Mouse (Mus musculus) erythroblast, embryonic 14.5 days (primary cell): Measurements from ENCODE around the gene Papola. TPM values are rescaled to one million over a fixed set of nuclear protein-coding genes. Genes with fewer than 3 reads are reported as not detected.
"Not testable (repeated sequence)": the region's sequence is repeated elsewhere in the genome, so short reads cannot be mapped to it uniquely, and the experiment has no call there.

Experiments
- H3K27me3 ChIP-seq: 2 replicates; pipeline ENCODE4 v1.6.1; 2012; ENCODE audit warnings: inconsistent platforms; ENCODE audit not compliant: control insufficient read depth
- H3K36me3 ChIP-seq: 2 replicates; pipeline ENCODE4 v1.6.1; 2012; ENCODE audit warnings: mild to moderate bottlenecking, inconsistent platforms; ENCODE audit not compliant: control insufficient read depth
- H3K4me1 ChIP-seq: 2 replicates; pipeline ENCODE4 v1.6.1; 2012; ENCODE audit warnings: inconsistent platforms; ENCODE audit not compliant: control insufficient read depth
- H3K4me3 ChIP-seq: replicated peaks from 2 replicates; pipeline ENCODE3; 2012; ENCODE audit warnings: moderate library complexity, mild to moderate bottlenecking, inconsistent platforms
- H3K9me3 ChIP-seq: 2 replicates; pipeline ENCODE4 v1.6.1; 2012; ENCODE audit warnings: low read length, inconsistent platforms, mixed read lengths; ENCODE audit not compliant: control insufficient read depth
- GATA1 ChIP-seq: IDR thresholded peaks from 2 replicates; pipeline ENCODE4 v1.6.1; 2012; ENCODE audit warnings: low read length, inconsistent platforms, mixed read lengths
- TAL1 ChIP-seq: IDR thresholded peaks from 3 replicates; pipeline ENCODE4 v1.6.1; 2012; ENCODE audit warnings: low read length, inconsistent platforms, mixed read lengths
- polyA plus RNA-seq: library from polyadenylated mRNA; stranded (reverse); fragments of >175 nt; gene quantifications from 2 replicates; pipeline ENCODE4 v1.2.3, GENCODE M21; 2012

Papola gene
- polyA plus RNA-seq, 1 experiment, result 14.5 TPM

DNA sequence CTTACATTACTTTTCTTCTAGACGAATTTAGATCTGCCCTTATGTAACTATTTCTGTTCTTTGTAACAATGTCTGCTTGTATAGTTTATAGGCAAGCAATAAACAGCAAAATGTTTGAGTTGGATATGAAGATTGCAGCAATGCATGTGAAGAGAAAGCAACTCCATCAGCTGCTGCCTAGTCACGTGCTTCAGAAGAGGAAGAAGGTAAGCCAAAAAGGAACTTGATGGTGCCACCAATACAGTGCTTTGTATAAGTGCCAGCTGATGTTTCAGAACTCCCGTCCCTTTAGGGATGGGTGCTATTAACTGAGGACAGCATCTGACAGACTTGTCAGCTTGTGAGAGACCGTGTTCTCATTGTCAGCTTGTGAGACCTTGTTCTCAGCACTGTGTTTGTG is 39.0 kb downstream of the Papola start:
- Histone ChIP-seq H3K36me3 (peaks cover 99% of the 10 kb centered on the region), H3K4me1 (peaks cover 23% of the 10 kb centered on the region), H3K27me3 (no peaks in the 10 kb centered on the region), H3K4me3 (no peak overlapping the region), H3K9me3 (no peaks in the 10 kb centered on the region)
- TF ChIP-seq TAL1 (no peak), GATA1 (no peak)

DNA sequence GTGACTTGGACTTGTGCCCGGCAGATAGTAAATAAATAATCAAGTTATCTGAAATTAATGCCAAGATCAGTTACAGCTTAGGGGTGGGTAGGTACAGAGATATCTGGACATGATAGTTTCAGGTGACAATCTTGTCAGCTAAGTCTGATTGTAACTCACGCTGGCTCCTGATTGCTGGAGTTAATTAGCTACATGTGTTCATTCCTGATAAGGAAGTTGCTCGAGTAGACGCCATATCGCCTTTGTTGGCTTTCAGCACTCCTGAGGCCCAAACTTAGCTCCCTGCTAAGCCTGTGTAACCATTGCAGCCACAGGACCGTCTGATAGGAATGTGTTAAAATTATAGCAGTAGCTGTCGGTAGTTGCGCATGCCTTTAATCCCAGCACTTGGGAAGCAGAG is 40.2 kb downstream of the Papola start:
- peaks cover 99% of the 10 kb centered on the region for H3K36me3 ChIP-seq
- peaks cover 23% of the 10 kb centered on the region for H3K4me1 ChIP-seq
- H3K27me3 ChIP-seq, result no peaks in the 10 kb centered on the region
- peak; percentile 68 for TF ChIP-seq GATA1
- peak; percentile 48; the same call in 2 of the 3 replicates for TF ChIP-seq TAL1
- H3K9me3 ChIP-seq, result no peaks in the 10 kb centered on the region
- H3K4me3 ChIP-seq, result peak overlapping the region; percentile 2

DNA sequence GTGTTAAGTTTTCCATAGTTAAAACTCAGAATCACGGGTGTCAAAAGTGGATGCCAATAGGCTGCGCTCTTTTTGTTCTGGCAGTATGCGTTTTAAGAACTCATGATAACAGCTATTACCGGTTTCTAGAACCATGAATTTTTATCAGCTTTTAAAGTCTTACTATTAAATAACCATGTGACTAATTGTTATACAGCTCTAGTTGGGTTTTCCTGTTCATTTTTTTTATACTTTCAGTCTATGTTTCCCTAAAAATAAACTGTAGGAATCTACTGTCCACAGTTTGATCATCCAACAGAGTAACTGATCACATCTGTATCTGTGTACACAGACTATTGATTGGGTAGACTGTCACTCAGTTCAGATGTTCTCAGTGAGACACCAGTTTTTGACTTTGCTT is 40.8 kb downstream of the Papola start:
- Histone ChIP-seq H3K4me3 (no peak overlapping the region), H3K36me3 (peaks cover 99% of the 10 kb centered on the region), H3K4me1 (peaks cover 23% of the 10 kb centered on the region), H3K27me3 (no peaks in the 10 kb centered on the region), H3K9me3 (no peaks in the 10 kb centered on the region)
- no peak for TF ChIP-seq GATA1
- TF ChIP-seq TAL1, result no peak

DNA sequence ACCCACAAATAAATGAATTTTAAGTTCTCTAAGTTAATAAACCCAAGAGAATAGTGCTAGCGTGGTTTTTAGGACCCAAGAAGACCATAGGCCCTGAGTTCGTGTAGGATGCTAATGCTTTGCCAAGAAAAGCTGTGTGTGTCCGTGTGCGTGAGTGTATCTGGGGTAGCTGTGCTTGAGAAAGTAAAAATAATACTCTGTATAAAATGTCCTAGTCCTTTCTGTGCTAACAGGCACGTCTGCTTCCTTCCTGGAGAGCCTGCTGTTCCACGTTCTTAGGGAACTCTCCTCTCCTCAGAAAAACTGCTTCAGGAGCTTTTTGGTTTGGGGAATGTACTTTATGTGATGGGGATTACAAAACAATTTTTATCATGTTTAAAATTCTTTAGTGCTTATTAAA is 48.0 kb downstream of the Papola start:
- H3K4me3 ChIP-seq, result no peak overlapping the region
- no peak for TF ChIP-seq GATA1
- no peak for TF ChIP-seq TAL1
- no peaks in the 10 kb centered on the region for H3K9me3 ChIP-seq
- H3K36me3 ChIP-seq, result peaks cover 95% of the 10 kb centered on the region
- H3K4me1 ChIP-seq, result no peaks in the 10 kb centered on the region; the same call in 1 of the 2 replicates
- H3K27me3 ChIP-seq, result no peaks in the 10 kb centered on the region

DNA sequence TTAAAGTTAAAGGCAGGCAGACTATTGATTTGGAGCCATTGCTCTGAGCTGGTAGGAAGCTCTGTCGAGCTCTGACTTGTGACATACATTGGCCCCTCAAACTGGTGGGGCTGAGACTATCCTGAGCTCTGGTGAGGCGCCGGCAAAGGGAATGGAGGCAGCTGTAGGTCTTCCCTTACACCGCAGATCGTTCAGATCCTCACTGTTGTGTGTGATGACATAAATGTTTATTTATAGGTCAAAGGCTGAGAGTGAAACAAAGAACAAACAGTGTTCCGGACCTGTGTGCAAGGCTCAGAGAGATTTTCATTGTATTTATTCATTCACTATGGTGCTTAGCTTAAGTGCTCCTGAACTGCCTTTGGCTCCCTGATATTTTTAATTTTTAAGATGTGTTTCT is 50.4 kb downstream of the Papola start:
- H3K4me1 ChIP-seq, result peaks cover 2% of the 10 kb centered on the region
- H3K4me3 ChIP-seq, result no peak overlapping the region
- no peaks in the 10 kb centered on the region for H3K27me3 ChIP-seq
- TF ChIP-seq GATA1 (no peak), TAL1 (no peak)
- no peaks in the 10 kb centered on the region for H3K9me3 ChIP-seq
- peaks cover 93% of the 10 kb centered on the region for H3K36me3 ChIP-seq

DNA sequence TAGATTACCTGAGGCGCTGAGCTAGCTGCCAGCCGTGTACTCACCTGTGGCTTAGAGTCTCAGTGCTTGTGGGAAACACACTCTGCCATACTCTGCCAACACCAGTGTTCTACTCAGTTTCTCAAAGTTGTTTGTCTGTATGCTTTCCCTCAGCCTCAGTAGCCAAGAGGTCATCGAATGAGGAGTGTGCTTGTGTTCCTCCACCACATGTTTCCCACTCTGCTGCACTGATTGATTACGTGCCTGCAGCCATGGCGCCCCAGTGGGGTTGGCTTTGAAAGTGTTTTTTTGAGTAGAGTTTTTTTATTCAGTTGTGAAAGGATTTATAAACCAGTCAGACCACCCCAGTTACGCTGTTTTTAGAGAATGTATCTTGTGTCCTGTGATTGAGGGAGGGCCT is 51.1 kb downstream of the Papola start:
- Histone ChIP-seq H3K4me3 (no peak overlapping the region), H3K36me3 (peaks cover 93% of the 10 kb centered on the region), H3K27me3 (no peaks in the 10 kb centered on the region), H3K4me1 (peaks cover 2% of the 10 kb centered on the region), H3K9me3 (no peaks in the 10 kb centered on the region)
- TF ChIP-seq GATA1 (no peak), TAL1 (no peak)

DNA sequence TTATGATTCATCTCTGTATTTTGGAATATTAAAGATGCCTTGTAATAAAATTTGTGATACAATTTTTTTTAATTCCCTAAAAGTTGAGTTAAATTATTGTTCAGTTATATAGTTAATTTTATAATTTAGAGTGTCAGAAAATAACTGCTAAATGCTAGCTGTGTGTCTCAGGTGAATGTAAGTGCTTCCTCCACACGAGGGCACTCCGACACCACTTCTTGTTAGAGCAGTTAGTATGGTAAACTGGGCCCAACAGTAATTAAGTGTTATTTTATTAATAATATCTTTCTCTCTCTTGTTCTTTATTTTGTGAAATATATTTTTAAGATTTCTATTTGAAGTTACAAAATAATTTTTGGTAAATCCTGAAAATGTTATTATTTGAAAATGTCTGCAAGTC is 51.7 kb downstream of the Papola start:
- H3K4me1 ChIP-seq, result peaks cover 2% of the 10 kb centered on the region
- H3K9me3 ChIP-seq, result no peaks in the 10 kb centered on the region
- no peaks in the 10 kb centered on the region for H3K27me3 ChIP-seq
- TF ChIP-seq GATA1, result no peak
- no peak for TF ChIP-seq TAL1
- no peak overlapping the region for H3K4me3 ChIP-seq
- H3K36me3 ChIP-seq, result peaks cover 93% of the 10 kb centered on the region

DNA sequence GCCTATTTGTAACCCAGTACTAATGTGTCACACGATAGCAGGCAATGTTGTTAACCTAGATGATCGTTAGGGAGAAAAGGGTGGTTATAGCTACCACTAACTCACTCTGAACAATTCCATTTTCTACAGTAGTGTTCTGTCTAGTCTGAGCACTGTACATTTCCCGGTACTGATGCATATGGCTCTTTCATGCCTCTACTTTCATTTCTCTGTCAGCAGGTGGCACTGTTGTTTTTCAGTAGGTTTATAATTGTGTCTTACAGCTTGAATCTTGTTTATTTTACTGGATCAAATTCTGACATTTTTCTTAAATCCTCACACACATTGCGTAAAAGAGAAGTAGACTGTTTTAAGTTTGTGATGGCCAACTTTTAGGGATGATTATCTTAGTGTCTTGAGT is 54.6 kb downstream of the Papola start:
- no peaks in the 10 kb centered on the region for H3K9me3 ChIP-seq
- no peaks in the 10 kb centered on the region for H3K27me3 ChIP-seq
- H3K4me3 ChIP-seq, result no peak overlapping the region
- H3K4me1 ChIP-seq, result peaks cover 2% of the 10 kb centered on the region
- TF ChIP-seq GATA1 (no peak), TAL1 (no peak)
- peaks cover 80% of the 10 kb centered on the region for H3K36me3 ChIP-seq

DNA sequence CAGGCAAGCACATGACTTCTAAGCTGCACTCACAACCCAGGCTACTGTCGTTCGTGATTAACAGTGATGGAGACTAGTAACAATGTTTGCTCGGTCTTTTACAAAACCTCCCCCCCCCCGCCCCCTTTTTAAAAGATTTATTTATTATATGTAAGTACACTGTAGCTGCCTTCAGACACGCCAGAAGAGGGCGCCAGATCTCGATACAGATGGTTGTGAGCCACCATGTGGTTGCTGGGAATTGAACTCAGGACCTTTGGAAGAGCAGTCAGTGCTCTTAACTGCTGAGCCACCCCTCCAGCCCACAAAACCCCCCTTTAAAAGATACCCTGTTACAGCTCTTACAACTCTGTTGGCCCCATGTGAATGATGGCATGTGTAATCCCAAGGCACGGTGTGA is 56.1 kb downstream of the Papola start:
- not testable (repeated sequence) for H3K27me3 ChIP-seq, H3K4me1 ChIP-seq, H3K9me3 ChIP-seq, H3K4me3 ChIP-seq
- peaks cover 69% of the 10 kb centered on the region for H3K36me3 ChIP-seq

DNA sequence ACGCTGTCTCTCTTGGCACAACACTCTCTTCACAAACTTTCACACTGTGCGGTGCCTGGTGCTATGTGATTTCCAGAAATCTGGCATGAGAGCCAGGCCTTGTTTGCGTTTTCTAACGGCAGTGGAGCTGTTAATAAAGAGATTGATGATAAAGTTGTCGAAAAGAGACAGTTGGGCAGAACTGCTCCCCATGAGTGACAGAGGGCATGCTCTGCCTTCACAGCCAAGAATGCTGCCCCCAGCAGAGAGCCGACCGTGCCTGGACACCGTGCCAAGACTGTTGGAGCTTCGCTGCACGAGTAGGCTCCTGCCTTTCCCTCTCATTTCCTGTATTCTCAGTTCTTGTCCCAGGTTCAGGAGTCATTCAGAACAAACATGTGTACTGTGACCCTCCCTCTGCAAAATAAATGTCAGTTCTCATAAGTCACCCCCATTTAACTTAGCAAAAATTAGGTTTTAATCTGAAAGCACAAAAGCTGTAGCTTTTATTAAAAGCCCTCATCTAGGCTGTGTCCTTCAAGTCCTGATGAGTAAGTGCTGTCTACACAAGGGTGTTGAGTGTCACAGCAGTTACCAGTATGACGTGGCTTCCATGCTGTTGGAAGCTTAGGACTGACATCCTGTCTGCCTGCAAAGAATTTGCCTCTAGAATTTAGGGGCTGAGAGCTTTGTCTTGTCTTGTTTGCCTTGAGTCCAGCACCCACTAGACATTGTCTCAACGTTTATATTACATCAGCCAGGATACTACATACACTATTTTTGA is 58.9 kb downstream of the Papola start:
- TF ChIP-seq GATA1 (no peak), TAL1 (no peak)
- Histone ChIP-seq H3K27me3 (no peaks in the 10 kb centered on the region), H3K9me3 (no peaks in the 10 kb centered on the region), H3K4me1 (no peaks in the 10 kb centered on the region), H3K36me3 (peaks cover 46% of the 10 kb centered on the region), H3K4me3 (no peak overlapping the region)
